Mouse (Mus musculus) MEL (cell line): Measurements from ENCODE around the gene Sgms1.

Experiments used
- CHD1 ChIP-seq: IDR thresholded peaks from 2 replicates; pipeline ENCODE4 v1.6.1; 2012; ENCODE audit warnings: low read depth, mild to moderate bottlenecking, inconsistent platforms, low read length, improper control_type of control experiment
- CTCF ChIP-seq, 3 experiments: IDR thresholded peaks in 2 of 3; conservative IDR thresholded peaks in 1 of 3; 2 replicates each; pipeline ENCODE4 v1.5.1; 2011 to 2012; ENCODE audit warnings: low read length in 3 of 3, low read depth in 2 of 3, mild to moderate bottlenecking in 2 of 3, improper control_type of control experiment in 1 of 3, inconsistent platforms in 1 of 3, mixed read lengths in 1 of 3, moderate library complexity in 1 of 3; ENCODE audit not compliant: control insufficient read depth in 1 of 3, insufficient read depth in 1 of 3, poor library complexity in 1 of 3, severe bottlenecking in 1 of 3
- MAFK ChIP-seq: IDR thresholded peaks from 2 replicates; pipeline ENCODE4 v1.6.1; 2011; ENCODE audit warnings: low read depth, mild to moderate bottlenecking, low read length, improper control_type of control experiment, borderline replicate concordance
- POLR2A ChIP-seq, 2 experiments: IDR thresholded peaks; 2 replicates each; pipeline ENCODE4 v1.6.1; 2011 to 2012; ENCODE audit warnings: low read length in 2 of 2, mild to moderate bottlenecking in 2 of 2, control low read depth in 1 of 2, improper control_type of control experiment in 1 of 2, low read depth in 1 of 2, moderate library complexity in 1 of 2; ENCODE audit not compliant: control insufficient read depth in 1 of 2, insufficient read depth in 1 of 2, poor library complexity in 1 of 2
- POLR2AphosphoS2 ChIP-seq: IDR thresholded peaks from 2 replicates; pipeline ENCODE4 v1.6.1; 2011; ENCODE audit warnings: low read length, improper control_type of control experiment
- SMC3 ChIP-seq: IDR thresholded peaks from 2 replicates; pipeline ENCODE4 v1.6.1; 2011; ENCODE audit warnings: low read depth, low read length, improper control_type of control experiment
- TAL1 ChIP-seq: IDR thresholded peaks from 2 replicates; pipeline ENCODE4 v1.6.1; 2012; ENCODE audit warnings: mild to moderate bottlenecking, inconsistent platforms, low read length, moderate library complexity, mixed read lengths
- UBTF ChIP-seq: IDR thresholded peaks from 2 replicates; pipeline ENCODE4 v1.6.1; 2012; ENCODE audit warnings: low read depth, mild to moderate bottlenecking, inconsistent platforms, low read length, improper control_type of control experiment, moderate library complexity, borderline replicate concordance; ENCODE audit not compliant: insufficient read depth
- USF1 ChIP-seq: IDR thresholded peaks from 2 replicates; pipeline ENCODE4 v1.6.1; 2014; ENCODE audit warnings: low read depth, mild to moderate bottlenecking, inconsistent platforms, low read length, improper control_type of control experiment, moderate library complexity
- ZC3H11A ChIP-seq: IDR thresholded peaks from 2 replicates; pipeline ENCODE4 v1.6.1; 2012; ENCODE audit warnings: low read depth, mild to moderate bottlenecking, inconsistent platforms, low read length, improper control_type of control experiment

- TF ChIP-seq SMC3, result no peak
- no peak for TF ChIP-seq POLR2AphosphoS2
- no peak for TF ChIP-seq POLR2A (IDR thresholded peaks at IDR 0.05; ENCODE audit: control insufficient read depth in 1 of 2, insufficient read depth in 1 of 2, low read depth in 1 of 2, low read length in 2 of 2, poor library complexity in 1 of 2)
- TF ChIP-seq UBTF, result no peak
- TF ChIP-seq CHD1, result no peak
- TF ChIP-seq TAL1, result no peak
- no peak for TF ChIP-seq ZC3H11A
- no peak for TF ChIP-seq CTCF (IDR thresholded peaks at IDR 0.05 in 2 of 3, conservative IDR thresholded peaks at IDR 0.05 in 1 of 3; ENCODE audit: control insufficient read depth in 1 of 3, insufficient read depth in 1 of 3, low read depth in 2 of 3, low read length in 3 of 3, poor library complexity in 1 of 3, severe bottlenecking in 1 of 3)
- TF ChIP-seq USF1, result no peak
- TF ChIP-seq MAFK, result no peak
These were observed 65.0 kb downstream of the Sgms1 start for GRCm38 (mm10) chr19:32324550-32324949.
